Mouse (Mus musculus): Measurements from ENCODE around the gene Gm20388.
A peak's percentile ranks its signal among the peaks of the same experiment; 100 is the strongest.

The Gm20388 gene

GRCm38 (mm10) chr8:122579196-122579595, 2668.6 kb downstream of the Gm20388 start:
- no peak for DNase-seq (ENCODE audit: low spot score in 2 of 2)

GRCm38 (mm10) chr8:122580926-122581325, 2670.3 kb downstream of the Gm20388 start:
- DNase-seq (ENCODE audit: low spot score in 2 of 2): no peak

GRCm38 (mm10) chr8:122584981-122585380, 2674.3 kb downstream of the Gm20388 start:
- DNase-seq (ENCODE audit: low spot score in 2 of 2): no peak

DNA sequence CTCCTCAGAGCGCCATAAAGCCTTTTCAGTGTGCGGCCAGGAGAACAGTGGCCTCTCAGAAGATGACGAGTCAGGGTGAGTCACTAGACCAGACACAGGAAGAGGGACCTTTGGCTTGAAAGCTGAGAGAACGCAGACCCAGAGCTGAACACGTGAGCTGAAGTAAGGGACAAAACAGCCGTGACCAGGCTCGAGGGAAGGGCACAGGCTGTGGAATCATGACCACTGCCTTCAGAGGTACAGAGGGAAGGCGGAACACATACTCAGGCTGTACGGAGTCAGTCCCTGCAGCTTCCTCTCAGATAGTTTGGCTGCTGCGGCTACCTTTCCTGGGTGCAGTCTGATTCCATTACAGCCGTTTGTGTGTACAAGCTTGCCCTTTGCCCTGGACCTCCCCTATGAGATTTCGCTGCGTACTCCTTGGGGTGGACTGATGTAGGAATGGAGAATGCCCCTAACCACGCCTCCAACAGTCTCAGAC, 2674.8 kb downstream of the Gm20388 start:
- no peak for DNase-seq (ENCODE audit: low spot score in 2 of 2)

DNA sequence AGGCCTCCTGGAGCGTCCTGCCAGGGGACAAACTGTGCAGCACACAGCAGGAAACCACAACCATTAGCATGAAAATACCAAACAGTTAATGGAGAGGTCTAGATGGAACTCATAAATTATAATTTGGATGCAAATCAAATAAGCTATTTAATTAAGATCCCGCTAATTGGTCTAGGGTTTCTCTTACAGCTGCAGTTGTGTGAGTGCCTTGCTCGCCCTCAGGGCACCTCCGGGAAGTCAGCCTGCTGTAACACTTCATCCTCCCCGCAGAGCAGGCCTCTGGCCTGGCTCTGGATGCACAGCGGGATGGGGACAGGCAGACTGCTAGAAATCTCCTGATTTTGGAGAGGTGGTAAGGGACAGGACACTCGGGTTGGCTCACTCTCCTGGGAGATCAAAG, 2675.5 kb downstream of the Gm20388 start:
- DNase-seq (ENCODE audit: low spot score in 2 of 2): no peak

DNA sequence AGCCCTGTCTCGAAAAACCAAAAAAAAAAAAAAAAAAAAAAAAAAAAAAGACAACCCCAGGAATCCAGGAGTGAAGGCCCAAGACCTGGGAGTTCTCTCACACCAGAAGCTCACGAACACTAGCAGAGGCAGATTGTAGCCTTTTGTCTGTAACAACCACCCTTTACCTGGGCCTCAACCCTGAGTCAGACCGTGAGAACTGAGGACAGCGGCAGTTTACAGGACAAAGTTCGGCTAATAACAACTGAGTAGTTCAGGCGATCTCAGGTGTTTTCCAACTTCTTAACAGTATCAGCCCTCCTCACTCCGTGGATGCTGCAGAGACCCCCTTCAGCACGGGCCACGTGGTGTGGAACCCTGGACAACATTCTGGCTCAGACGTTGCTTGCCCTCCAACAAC, 2676.1 kb downstream of the Gm20388 start:
- DNase-seq (ENCODE audit: low spot score in 2 of 2): no peak

- peak in 1 of 2 experiments; percentile 36 for DNase-seq (ENCODE audit: low spot score in 2 of 2)
Measured at GRCm38 (mm10) chr8:122593240-122593639, 2682.6 kb downstream of the Gm20388 start.

DNA sequence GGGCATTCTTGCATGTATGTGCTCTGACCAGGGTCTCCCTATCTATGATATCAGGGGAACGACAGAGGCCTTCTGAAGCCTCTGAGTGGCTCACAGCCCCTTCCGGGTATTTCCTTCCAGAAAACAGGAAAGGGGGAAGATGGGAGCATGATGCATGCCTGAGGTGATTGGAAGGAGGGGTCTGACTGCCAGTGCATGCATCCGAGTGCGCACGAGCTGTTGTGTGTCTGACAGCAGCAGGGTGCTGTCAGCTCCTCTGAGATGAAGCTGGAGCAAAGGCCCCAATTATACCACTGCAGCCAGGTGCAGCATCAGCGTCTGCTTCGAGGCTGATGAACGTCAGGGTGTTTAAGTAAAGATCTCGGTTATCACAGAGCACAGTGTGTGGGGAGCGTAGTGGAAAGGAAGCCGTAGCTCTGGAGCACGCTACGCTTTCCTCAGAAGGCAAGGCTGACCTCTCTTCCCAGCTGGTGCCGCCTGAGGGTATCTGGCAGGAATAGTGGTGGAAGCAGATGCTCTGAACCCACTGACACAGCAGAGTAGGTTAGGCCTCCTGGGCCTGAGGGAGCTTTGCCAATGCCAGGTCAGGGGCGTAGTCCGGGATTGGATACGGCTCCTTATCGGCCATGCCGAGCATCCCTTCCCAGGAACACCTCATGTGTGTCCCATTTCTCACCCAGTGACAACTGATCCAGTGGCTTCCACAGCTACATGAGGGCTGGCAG, 2683.3 kb downstream of the Gm20388 start:
- DNase-seq (ENCODE audit: low spot score in 2 of 2): no peak

DNA sequence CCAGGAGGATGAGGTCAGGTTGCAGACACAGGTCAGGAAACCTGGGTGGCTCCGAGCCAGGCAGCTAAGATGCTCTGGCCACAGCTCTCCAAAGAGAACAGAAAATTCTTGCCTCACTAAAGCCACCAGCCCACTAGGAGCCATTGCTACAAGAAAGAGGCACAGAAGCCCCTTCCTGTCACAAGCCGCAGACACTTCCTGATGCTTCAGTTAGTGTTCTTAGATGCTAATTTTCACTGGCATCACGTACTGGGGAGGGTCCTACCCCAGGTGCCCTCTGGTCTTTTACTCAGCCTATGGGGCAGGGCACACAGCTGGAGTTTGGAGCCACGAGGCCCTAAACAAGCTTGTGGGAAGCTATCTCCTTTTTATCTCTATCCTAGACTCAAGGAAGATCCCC, 2685.4 kb downstream of the Gm20388 start:
- DNase-seq (ENCODE audit: low spot score in 2 of 2): no peak

DNA sequence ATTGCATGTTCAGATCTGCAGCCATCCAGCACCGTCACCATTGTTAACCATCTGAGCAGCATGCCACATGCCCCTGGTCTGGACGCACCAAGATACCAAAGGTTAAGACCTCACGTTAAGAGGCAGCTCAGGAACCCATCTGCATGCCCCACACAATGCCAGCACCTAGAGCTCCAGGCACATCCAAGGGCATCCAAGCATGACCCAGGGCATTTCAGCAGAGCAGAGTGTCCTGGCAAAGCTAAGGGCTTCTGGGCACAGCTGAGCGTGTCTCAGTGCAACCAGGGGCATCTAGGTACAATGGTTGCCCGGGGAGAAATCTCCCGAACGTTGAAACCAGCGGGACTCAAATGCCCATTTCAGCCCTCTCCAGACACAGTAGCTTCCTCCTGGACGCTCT, 2690.0 kb downstream of the Gm20388 start:
- DNase-seq (ENCODE audit: low spot score in 2 of 2): no peak

GRCm38 (mm10) chr8:122604640-122605039, 2694.0 kb downstream of the Gm20388 start:
- DNase-seq (ENCODE audit: low spot score in 2 of 2): no peak

DNA sequence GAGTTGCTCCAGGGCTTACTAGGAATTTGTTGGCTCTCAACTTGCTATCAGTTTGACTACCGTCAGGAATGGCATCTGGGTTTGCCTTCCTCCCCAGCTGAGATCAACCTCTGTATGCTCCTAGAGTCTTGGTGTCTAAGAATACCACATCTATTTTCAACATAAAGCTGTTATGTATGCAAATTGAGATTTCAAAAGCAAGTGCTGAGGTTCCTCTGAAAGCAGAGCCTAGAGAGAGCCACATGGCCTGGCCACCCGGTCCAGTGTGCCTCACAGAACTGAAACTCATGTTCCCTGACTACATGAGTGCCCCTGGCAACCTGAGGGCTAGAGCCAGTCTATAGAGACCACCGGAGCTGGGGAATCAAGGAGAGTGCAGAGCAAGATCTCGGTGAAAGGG, 2694.7 kb downstream of the Gm20388 start:
- no peak for DNase-seq (ENCODE audit: low spot score in 2 of 2)

DNA sequence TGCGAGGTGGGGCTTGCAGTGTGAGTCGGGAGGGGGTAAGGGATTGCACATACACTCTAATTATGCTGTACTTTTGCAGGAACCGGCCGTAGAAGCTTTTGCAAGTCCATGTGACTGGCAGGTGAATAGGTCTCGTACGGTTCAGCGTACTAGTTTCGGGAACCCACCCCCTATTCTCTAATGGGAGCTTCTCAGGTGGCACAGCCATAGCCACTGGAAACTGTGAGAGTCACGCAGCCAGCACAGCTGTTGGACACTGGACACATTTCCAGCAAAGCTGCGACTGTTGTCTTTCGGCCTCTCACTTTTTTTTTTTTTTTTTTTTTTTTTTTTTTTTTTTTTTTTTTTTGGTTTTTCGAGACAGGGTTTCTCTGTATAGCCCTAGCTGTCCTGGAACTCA, 2696.2 kb downstream of the Gm20388 start:
- no peak for DNase-seq (ENCODE audit: low spot score in 2 of 2)

- DNase-seq (ENCODE audit: low spot score in 2 of 2): no peak
Measured at GRCm38 (mm10) chr8:122610209-122610608, 2699.6 kb downstream of the Gm20388 start.

DNA sequence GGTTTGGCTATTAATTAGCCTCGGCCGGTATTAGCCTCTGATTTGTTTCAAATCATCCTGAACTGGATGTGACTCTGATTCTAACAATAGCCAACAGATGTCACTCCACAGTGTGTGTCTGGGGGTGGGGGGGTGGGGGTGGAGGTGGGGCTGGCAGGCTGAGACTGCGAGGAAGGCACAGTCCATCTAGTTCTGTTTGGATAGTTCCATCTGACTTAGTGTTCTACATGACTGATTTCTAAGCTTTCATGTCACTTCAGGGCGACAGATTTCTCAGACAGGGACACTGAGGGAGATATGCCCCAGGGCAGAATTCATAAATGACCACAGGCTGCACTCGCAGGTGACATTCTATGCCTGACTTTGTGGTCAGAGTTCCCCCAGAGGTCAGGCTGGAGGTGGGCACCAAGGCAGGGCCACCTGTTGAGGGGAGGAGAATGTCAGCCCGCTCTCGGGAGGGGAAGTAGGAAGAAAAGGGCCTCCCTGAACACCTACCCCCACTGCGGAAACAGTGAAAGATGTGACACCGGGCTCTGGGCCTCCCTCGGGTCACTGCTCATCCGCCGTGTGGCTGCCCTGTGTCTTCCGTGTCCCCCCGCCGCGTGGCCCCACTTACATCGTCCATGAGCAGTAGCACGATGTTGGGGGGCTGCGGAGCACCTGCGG, 2700.1 kb downstream of the Gm20388 start:
- DNase-seq (ENCODE audit: low spot score in 2 of 2): no peak

DNA sequence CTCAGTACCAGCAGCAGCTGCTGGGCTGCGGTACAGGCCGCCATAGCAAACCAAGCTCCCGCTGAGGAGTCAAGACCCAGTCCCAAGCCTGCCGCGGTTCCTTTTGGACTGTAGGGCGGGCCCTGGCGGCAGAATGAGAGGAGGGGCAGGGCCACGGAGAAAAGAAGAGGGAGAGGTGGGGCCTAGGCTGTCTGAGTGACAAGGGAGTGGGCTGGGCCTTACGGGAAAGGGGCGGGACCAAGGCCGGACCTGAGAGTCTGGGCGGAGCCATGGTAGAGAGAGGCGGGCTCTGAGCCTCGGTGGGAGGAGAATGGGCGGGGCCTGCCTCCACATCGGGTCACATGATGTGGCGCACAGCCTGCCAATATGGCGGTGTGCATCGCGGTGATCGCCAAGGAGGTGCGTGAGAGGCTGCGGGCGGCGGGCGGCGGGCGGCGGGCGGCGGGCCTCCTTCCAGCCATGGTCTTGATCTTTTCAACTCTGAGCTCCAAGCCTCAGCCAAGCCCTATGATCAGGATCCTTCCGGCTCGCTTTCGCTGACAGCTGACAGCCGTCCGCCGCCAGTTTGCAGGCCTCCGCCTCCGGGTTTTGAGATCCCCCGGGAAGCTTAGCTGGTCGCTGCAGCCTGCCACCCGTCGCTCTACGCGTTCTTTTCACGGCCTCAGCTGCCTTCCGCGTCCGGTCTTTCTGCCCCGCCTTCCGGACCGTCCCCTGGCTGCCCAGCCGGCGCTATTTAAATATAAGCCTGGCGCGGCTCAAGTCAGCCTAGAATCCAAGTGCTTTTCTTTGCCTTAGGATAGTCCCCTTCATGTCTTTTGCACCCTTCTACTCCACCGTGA, 2700.9 kb downstream of the Gm20388 start, which contains the start of the genes Galns and Trappc2l:
Gene Galns, minus strand, starts transcription at position 169 of the 839 bp plus-strand sequence.
Gene Trappc2l, plus strand, starts transcription at position 346 of the 839 bp plus-strand sequence.
- peak; percentile 95 to 96 for DNase-seq (ENCODE audit: low spot score in 2 of 2)

GRCm38 (mm10) chr8:122616181-122616905, 2705.7 kb downstream of the Gm20388 start:
- no peak for DNase-seq (ENCODE audit: low spot score in 2 of 2)

GRCm38 (mm10) chr8:122617947-122618546, 2707.4 kb downstream of the Gm20388 start:
- DNase-seq (ENCODE audit: low spot score in 2 of 2): peak; percentile 87 to 94

- DNase-seq (ENCODE audit: low spot score in 2 of 2): peak in 1 of 2 experiments; percentile 56
Measured at GRCm38 (mm10) chr8:122618660-122619378, 2708.2 kb downstream of the Gm20388 start.

- DNase-seq (ENCODE audit: low spot score in 2 of 2): no peak
Measured at GRCm38 (mm10) chr8:122620446-122620845, 2709.8 kb downstream of the Gm20388 start.
